Mouse (Mus musculus) heart, embryonic 15.5 days (tissue): ENCODE results near the gene Gm10153. TPM values are rescaled to one million over a fixed set of nuclear protein-coding genes. Genes with fewer than 3 reads are reported as not detected.
"Not testable (repeated sequence)": the region's sequence is repeated elsewhere in the genome, so short reads cannot be mapped to it uniquely, and the experiment has no call there.

Source experiments
- ATAC-seq: fragments of 200-750 bp; cut with Nextera tagmentation; replicated peaks from 2 replicates; pipeline ENCODE4 v1.8.0; 2017; ENCODE audit warnings: low read depth, moderate TSS enrichment; ENCODE audit not compliant: insufficient number of reproducible peaks, insufficient read depth, low FRiP score
- H3K27ac ChIP-seq: fragments of 300-500 bp; sonication (generic); 2 replicates; pipeline ENCODE4 v1.5.1; 2015; ENCODE audit warnings: mild to moderate bottlenecking, inconsistent platforms
- H3K27me3 ChIP-seq: fragments of 300-500 bp; sonication (generic); 2 replicates; pipeline ENCODE4 v1.6.1; 2015; ENCODE audit warnings: inconsistent platforms
- H3K36me3 ChIP-seq: fragments of 300-500 bp; sonication (generic); 2 replicates; pipeline ENCODE4 v1.6.1; 2015; ENCODE audit warnings: mild to moderate bottlenecking, inconsistent platforms
- H3K4me1 ChIP-seq: fragments of 300-500 bp; sonication (generic); replicated peaks from 2 replicates; pipeline ENCODE4 v1.6.1; 2015; ENCODE audit warnings: inconsistent platforms
- H3K4me2 ChIP-seq: fragments of 300-500 bp; sonication (generic); 2 replicates; pipeline ENCODE4 v1.6.1; 2015; ENCODE audit warnings: inconsistent platforms, mild to moderate bottlenecking, moderate library complexity
- H3K4me3 ChIP-seq: fragments of 300-500 bp; sonication (generic); 2 replicates; pipeline ENCODE4 v1.5.1; 2015; ENCODE audit warnings: mild to moderate bottlenecking, inconsistent platforms
- H3K9ac ChIP-seq: fragments of 300-500 bp; sonication (generic); 2 replicates; pipeline ENCODE4 v1.6.1; 2015; ENCODE audit warnings: mild to moderate bottlenecking, inconsistent platforms
- H3K9me3 ChIP-seq: fragments of 300-500 bp; sonication (generic); replicated peaks from 2 replicates; pipeline ENCODE4 v1.6.1; 2016; ENCODE audit warnings: inconsistent platforms
- WGBS: fragments of 180-500 bp; shearing (Covaris S2); methylation state at CpG from one replicate; pipeline ENCODE4 v1.1.7; 2015; ENCODE audit warnings: mixed read lengths; 5-methylcytosine and 5-hydroxymethylcytosine counted together
- polyA plus RNA-seq: library from polyadenylated mRNA; unstranded; fragments of >200 nt; fragmentation: Nextera tagmentation; extraction: Ambion mirVana; gene quantifications from 2 replicates; pipeline ENCODE4 v1.2.1, GENCODE M21; 2015

The Gm10153 gene
- polyA plus RNA-seq, 1 experiment from 2014 or later = not detected

DNA sequence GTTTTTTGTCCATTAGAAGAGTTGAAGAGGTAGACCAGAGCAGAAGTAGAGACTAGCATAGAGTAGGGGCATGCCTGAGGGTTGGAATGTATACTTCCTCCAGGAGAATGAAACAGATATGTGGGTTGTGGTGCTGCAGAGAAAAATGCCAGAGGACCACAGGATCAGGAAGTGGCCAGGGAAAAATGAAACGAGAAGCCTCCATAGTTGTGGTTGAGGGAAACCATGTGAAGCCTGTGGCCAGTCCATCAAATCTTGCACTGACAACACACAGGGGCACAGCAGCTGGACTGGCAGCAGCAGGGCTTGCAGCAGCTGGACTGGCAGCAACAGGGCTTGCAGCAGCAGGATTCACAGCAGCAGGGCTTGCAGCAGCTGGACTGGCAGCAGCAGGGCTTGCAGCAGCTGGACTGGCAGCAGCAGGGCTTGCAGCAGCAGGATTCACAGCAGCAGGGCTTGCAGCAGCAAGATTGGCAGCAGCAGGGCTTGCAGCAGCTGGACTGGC lies 46.6 kb downstream of the Gm10153 start:
- H3K9me3 ChIP-seq, H3K4me2 ChIP-seq, H3K27ac ChIP-seq, ATAC-seq, H3K9ac ChIP-seq, H3K36me3 ChIP-seq, H3K4me1 ChIP-seq, H3K4me3 ChIP-seq: not testable (repeated sequence)
- WGBS = 36% methylated on average over 1 of the region's 1 CpGs
- peaks cover 10% of the 10 kb centered on the region; the same call in 1 of the 2 replicates for H3K27me3 ChIP-seq

DNA sequence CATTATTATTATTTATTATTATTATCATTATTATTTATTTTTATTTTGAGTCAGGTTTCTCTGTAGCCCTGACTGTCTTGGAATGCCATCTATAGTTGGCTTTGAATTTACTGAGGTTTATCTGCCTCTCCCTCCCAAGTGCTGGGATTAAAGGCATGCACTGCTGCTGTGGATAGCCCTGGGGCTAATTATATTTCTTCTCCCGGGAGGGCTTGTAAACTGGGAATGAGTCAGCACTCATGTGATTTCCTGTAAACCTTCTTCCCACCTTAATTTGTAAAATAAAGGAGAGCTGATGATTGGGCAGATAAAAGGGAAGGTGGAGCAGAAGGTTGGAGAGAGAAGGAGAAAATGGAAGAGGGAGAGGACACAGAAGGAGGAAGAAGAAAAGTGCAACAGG lies 49.5 kb downstream of the Gm10153 start:
- H3K9ac ChIP-seq = no peak overlapping the region
- no peak for ATAC-seq
- no peaks in the 10 kb centered on the region for H3K9me3 ChIP-seq
- H3K27ac ChIP-seq = no peak overlapping the region
- WGBS = 8% methylated on average over 1 of the region's 1 CpGs
- no peak overlapping the region for H3K4me2 ChIP-seq
- H3K36me3 ChIP-seq = no peaks in the 10 kb centered on the region
- H3K4me3 ChIP-seq = no peak overlapping the region
- H3K4me1 ChIP-seq = no peaks in the 10 kb centered on the region
- H3K27me3 ChIP-seq = peaks cover 8% of the 10 kb centered on the region; the same call in 1 of the 2 replicates

Other genes with a start within 250 kb of the Gm10153 start
- 0.43 and 0.56 TPM in 2 replicates for gene Brsk2, start 240.6 kb downstream of the Gm10153 start, polyA plus RNA-seq
- gene Mob2, start 129.3 kb downstream of the Gm10153 start, polyA plus RNA-seq = 43.4 and 52.7 TPM in 2 replicates
- 11.5 and 12.2 TPM in 2 replicates for gene Dusp8, start 94.5 kb downstream of the Gm10153 start, polyA plus RNA-seq
- gene Gm45618, start 69.7 kb downstream of the Gm10153 start, polyA plus RNA-seq = not detected in 2 replicates
- not detected in 2 replicates for gene Gm39115, start 54.4 kb downstream of the Gm10153 start, polyA plus RNA-seq
- gene Gm45337, start 45.8 kb downstream of the Gm10153 start, polyA plus RNA-seq = not detected in 2 replicates
- not detected in 2 replicates for gene Gm29735, start 33.3 kb downstream of the Gm10153 start, polyA plus RNA-seq
- gene Gm4553, start 24.6 kb downstream of the Gm10153 start, polyA plus RNA-seq = not detected in 2 replicates
- gene Krtap5-2, start 14.4 kb downstream of the Gm10153 start, polyA plus RNA-seq = not detected in 2 replicates
- not detected in 2 replicates for gene Krtap5-3, start 11.0 kb upstream of the Gm10153 start, polyA plus RNA-seq
- gene Gm7579, start 21.5 kb upstream of the Gm10153 start, polyA plus RNA-seq = not detected in 2 replicates
- gene Krtap5-5, start 39.6 kb upstream of the Gm10153 start, polyA plus RNA-seq = not detected in 2 replicates
- not detected in 2 replicates for gene Gm40460, start 50.7 kb upstream of the Gm10153 start, polyA plus RNA-seq
- not detected in 2 replicates for gene Gm2431, start 68.0 kb upstream of the Gm10153 start, polyA plus RNA-seq
- not detected in 2 replicates for gene Gm4559, start 84.0 kb upstream of the Gm10153 start, polyA plus RNA-seq
- not detected in 2 replicates for gene Krtap5-1, start 106.7 kb upstream of the Gm10153 start, polyA plus RNA-seq
- not detected in 2 replicates for gene Krtap5-4, start 113.2 kb upstream of the Gm10153 start, polyA plus RNA-seq
- 4.7 and 5.5 TPM in 2 replicates for gene Ifitm10, start 183.4 kb upstream of the Gm10153 start, polyA plus RNA-seq
- gene Gm49369, start 192.3 kb upstream of the Gm10153 start, polyA plus RNA-seq = 1.2 TPM in 1 of 2 replicates, not detected in the other
- gene Ctsd, start 197.6 kb upstream of the Gm10153 start, polyA plus RNA-seq = 389 and 487 TPM in 2 replicates
- 0.48 and 1.7 TPM in 2 replicates for gene Syt8, start 244.5 kb upstream of the Gm10153 start, polyA plus RNA-seq